Mouse (Mus musculus): ENCODE measurements around the gene Rpl21. TPM values are rescaled to one million over a fixed set of nuclear protein-coding genes. Genes with fewer than 3 reads are reported as not detected.

Rpl21 gene
- 401 and 415 TPM in 2 replicates for polyA plus RNA-seq (2016; fragmentation: Nextera tagmentation; extraction: Ambion mirVana)

DNA sequence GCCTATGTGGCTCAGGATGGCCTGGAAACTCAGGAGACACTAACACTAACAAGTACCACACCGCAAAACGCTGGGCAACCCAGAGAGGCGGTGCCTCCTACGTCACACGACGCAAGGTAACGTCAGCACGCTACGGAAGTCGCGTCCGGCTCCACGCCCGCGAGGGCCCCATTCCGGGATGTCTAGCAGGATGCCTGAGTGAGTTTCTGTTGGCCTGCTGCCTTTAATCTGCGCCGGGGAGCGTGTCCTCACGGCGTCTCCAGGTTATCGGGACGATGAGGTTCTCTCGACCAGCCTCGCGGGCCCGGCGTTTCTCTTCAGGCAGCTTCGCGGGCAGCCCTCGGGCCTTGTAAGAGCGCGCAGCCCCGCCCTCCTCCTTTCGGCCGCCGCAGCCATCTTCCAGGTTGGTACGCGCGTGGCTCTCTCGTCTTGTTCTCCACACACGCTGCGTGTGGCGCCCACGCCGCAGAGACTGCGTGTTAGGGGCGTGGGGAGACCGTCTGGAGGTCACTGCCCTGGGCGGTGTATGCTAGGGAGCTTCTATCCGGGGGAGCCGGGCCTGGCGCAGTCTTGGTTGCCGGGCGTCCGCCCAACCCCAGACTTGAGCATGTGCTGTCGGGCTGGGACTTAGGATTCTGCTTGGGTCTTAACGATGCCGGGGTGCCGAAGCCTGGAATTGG, at the start of gene Rpl21:
Gene Rpl21 (plus strand): TSS at position 122 of the 680 bp plus-strand sequence.
- peaks cover 36% of the 10 kb centered on the region for H3K36me3 ChIP-seq
- H3K9me3 ChIP-seq, result no peaks in the 10 kb centered on the region
- H3K27me3 ChIP-seq, result no peaks in the 10 kb centered on the region
- H3K4me2 ChIP-seq (replicated peaks), result peak within 1 kb of the TSS; percentile 73
- peak within 1 kb of the TSS; percentile 93 for H3K9ac ChIP-seq (replicated peaks)
- H3K4me3 ChIP-seq, result peak within 1 kb of the TSS; percentile 90
- H3K4me1 ChIP-seq, result peaks cover 9% of the 10 kb centered on the region
- H3K27ac ChIP-seq (replicated peaks), result peak within 1 kb of the TSS; percentile 82
- WGBS, result under 1% methylated on average over 60 of the region's 60 CpGs
- ATAC-seq (ENCODE audit: low FRiP score, low read depth), result peak; percentile 97

DNA sequence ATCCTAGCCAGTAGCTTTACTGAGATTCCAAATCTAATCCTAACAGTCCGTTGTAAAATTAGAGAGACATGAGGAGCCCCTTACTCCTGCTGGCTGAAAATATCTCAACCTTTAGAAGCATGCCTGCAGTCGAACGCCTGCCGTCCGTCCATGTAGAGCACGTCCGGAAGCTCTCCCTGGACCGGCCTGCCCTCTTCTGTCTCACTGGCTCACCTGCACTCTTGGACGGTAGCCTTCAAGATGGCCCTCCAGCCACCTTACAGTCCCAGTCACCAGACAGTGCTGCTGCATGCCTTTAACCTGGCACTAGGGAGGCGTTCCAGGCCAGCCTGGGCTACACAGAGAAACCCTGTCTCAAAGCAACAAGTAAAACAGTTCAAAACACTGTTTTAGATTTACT, 49.4 kb upstream of the Rpl21 start:
- no peaks in the 10 kb centered on the region for H3K36me3 ChIP-seq
- H3K27me3 ChIP-seq, result no peaks in the 10 kb centered on the region
- H3K4me3 ChIP-seq, result no peak overlapping the region
- H3K27ac ChIP-seq (replicated peaks), result no peak overlapping the region
- 0 out of 2 replicates have a peak, but pooled peaks cover 4% of the 10 kb centered on the region for H3K9me3 ChIP-seq
- no peak overlapping the region for H3K9ac ChIP-seq (replicated peaks)
- H3K4me1 ChIP-seq, result 0 out of 2 replicates have a peak, but pooled peaks cover 3% of the 10 kb centered on the region
- no peak for ATAC-seq (ENCODE audit: low FRiP score, low read depth)
- H3K4me2 ChIP-seq (replicated peaks), result no peak overlapping the region
- 93% methylated on average over 10 of the region's 10 CpGs for WGBS

DNA sequence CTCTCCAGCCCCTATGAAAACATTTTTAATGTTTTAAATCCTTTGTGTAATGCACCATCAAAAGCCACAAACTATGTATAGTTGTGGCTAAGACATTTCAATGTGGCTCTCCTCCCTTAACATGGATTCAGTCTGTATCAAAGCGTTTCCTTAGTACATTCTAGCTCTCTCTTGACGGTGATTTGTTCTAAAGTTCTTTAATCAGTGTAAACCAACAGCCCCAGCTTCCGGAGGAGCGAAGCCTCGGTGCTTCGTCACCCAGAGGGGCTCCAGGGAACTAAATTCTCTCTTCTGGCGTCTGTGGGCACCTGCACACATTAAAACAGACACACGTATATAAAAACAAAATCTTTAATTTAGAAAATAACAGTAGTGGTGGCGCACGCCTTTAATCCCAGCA, 48.8 kb upstream of the Rpl21 start:
- Histone ChIP-seq H3K9ac (replicated peaks) (no peak overlapping the region), H3K27ac (replicated peaks) (no peak overlapping the region), H3K27me3 (no peaks in the 10 kb centered on the region), H3K4me3 (no peak overlapping the region), H3K36me3 (no peaks in the 10 kb centered on the region), H3K4me1 (peaks cover 6% of the 10 kb centered on the region; the same call in 1 of the 2 replicates), H3K9me3 (0 out of 2 replicates have a peak, but pooled peaks cover 4% of the 10 kb centered on the region), H3K4me2 (replicated peaks) (no peak overlapping the region)
- no peak for ATAC-seq (ENCODE audit: low FRiP score, low read depth)
- WGBS, result 92% methylated on average over 10 of the region's 10 CpGs

DNA sequence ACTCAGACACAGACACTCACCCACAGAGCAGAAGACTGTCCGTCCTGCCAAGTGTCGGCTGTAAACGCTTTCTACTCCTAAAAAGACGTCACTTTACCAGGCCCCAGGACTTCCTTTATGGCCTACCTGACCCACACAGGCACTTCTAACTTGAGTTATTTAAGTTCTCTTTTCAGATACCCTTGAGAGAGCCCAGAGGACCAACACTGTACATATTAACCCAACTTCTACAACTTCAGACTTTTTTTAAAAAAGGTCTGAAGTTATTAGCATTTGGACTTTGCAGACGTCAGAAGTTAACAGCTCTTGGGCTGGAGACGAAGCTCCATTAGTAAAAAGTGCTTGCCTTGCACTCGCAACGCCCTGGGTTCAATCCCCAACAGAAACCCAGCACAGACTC, 46.6 kb upstream of the Rpl21 start:
- Histone ChIP-seq H3K27ac (replicated peaks) (no peak overlapping the region), H3K4me2 (replicated peaks) (no peak overlapping the region), H3K9ac (replicated peaks) (no peak overlapping the region), H3K36me3 (no peaks in the 10 kb centered on the region), H3K27me3 (no peaks in the 10 kb centered on the region), H3K4me3 (no peak overlapping the region), H3K4me1 (peaks cover 17% of the 10 kb centered on the region), H3K9me3 (0 out of 2 replicates have a peak, but pooled peaks cover 4% of the 10 kb centered on the region)
- no peak for ATAC-seq (ENCODE audit: low FRiP score, low read depth)
- 92% methylated on average over 8 of the region's 8 CpGs for WGBS

DNA sequence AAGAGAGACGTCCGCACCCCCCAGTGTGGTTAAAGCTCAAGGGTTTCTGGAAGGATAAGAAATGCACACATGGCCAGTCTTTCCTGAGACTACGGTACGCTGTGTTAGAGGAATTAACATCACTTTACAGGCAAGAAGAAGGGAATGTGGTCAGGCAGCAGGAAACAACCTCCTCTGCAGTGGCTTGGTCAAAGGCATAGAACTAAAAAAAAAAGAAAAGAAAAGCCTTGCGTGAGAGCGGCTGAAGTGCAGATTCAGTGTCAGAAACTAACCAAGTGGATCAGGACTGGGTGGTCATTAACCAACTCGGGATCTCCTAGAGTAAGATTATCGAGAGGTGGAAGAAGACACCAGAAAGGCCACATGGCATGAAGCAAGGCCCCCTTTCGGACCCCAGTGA, 43.3 kb upstream of the Rpl21 start:
- ATAC-seq (ENCODE audit: low FRiP score, low read depth), result no peak
- Histone ChIP-seq H3K4me2 (replicated peaks) (no peak overlapping the region), H3K27me3 (no peaks in the 10 kb centered on the region), H3K9me3 (0 out of 2 replicates have a peak, but pooled peaks cover 4% of the 10 kb centered on the region), H3K4me1 (peaks cover 35% of the 10 kb centered on the region), H3K4me3 (no peak overlapping the region), H3K36me3 (no peaks in the 10 kb centered on the region), H3K27ac (replicated peaks) (no peak overlapping the region), H3K9ac (replicated peaks) (no peak overlapping the region)
- WGBS, result 74% methylated on average over 9 of the region's 9 CpGs

DNA sequence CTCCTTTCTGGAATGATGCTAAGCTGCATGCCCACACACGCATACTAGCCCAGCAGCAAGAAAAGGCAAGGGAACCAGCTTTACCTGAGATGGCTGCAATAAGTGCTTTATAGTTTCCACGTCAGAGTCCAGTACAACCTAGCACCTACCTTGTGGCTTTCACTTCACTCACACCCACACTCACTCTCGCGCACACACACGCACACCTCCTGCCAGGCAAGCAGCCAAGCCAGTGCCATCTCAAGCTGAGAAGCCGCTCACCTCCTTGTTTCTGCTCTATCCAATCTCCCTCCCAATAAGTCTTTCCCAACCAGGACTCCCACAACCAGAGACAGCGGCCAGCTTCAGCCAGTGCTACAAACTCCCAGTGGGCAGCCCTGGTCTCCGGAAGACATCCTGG, 41.7 kb upstream of the Rpl21 start:
- WGBS, result 80% methylated on average over 8 of the region's 8 CpGs
- H3K4me1 ChIP-seq, result peaks cover 33% of the 10 kb centered on the region
- ATAC-seq (ENCODE audit: low FRiP score, low read depth), result no peak
- H3K9me3 ChIP-seq, result 0 out of 2 replicates have a peak, but pooled peaks cover 4% of the 10 kb centered on the region
- H3K4me2 ChIP-seq (replicated peaks), result no peak overlapping the region
- no peak overlapping the region for H3K4me3 ChIP-seq
- H3K27me3 ChIP-seq, result no peaks in the 10 kb centered on the region
- 0 out of 2 replicates have a peak overlapping the region, but pooled peaks have one; percentile 17 for H3K9ac ChIP-seq (replicated peaks)
- H3K36me3 ChIP-seq, result no peaks in the 10 kb centered on the region
- H3K27ac ChIP-seq (replicated peaks), result no peak overlapping the region

DNA sequence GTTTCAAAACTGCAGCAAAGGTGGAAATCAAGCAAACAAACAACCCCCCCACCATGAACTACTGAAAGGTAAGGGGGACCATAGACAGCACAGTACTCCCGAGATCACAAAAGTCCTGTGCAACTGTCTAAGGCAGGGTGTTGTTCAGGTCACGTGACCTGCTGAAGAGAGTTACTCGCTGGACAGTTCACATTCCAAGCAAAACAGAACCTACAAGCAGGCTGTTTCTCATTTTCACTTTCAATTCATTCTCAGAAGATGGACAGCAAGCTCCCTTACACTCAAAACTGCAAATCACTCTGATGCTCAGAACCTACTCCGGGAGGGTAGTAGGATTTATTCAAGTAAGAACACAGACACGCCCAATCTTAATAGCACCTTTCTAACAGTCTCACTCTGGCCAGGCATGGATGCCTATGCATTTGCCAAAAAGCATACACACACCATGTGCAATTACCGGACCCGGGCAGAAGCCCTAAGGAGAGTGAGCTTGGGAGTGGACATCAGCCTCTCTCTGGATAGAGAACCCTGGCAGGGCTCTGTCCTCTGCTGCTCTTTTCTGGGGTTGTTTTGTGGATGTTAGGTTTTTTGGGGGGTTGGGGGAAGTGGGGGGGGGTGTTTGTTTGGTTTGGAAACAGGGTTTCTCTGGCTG, 40.4 kb upstream of the Rpl21 start:
- Histone ChIP-seq H3K27ac (replicated peaks) (no peak overlapping the region), H3K9ac (replicated peaks) (no peak overlapping the region), H3K4me3 (no peak overlapping the region), H3K4me1 (peaks cover 33% of the 10 kb centered on the region), H3K4me2 (replicated peaks) (peak overlapping the region; percentile 84), H3K9me3 (0 out of 2 replicates have a peak, but pooled peaks cover 1% of the 10 kb centered on the region), H3K27me3 (no peaks in the 10 kb centered on the region), H3K36me3 (no peaks in the 10 kb centered on the region)
- 84% methylated on average over 7 of the region's 7 CpGs for WGBS
- no peak for ATAC-seq (ENCODE audit: low FRiP score, low read depth)

DNA sequence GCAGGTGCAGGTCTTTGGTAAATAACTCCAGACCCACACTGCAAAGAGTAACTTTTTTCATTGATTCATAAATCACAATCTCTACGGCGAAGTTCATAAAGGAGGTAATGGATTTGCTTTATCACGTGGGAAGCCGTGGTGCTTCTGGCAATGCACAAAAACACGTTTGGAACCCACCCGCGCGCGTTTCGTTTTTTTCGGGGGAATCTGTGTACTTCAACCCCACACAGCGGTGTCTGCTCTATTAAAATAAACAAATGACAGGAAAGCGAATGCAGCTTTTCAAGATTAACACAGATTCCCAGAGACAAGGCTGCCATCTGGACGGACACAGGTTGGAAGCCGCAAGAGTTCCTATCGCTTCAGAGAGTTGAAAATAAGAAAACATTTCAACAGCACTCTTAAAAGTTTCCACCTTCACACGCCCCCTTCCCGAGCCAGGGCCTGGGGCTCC, 39.0 kb upstream of the Rpl21 start:
- H3K4me3 ChIP-seq, result peak overlapping the region; percentile 95
- H3K9me3 ChIP-seq, result no peaks in the 10 kb centered on the region
- WGBS, result 13% methylated on average over 18 of the region's 18 CpGs
- no peaks in the 10 kb centered on the region for H3K27me3 ChIP-seq
- no peak for ATAC-seq (ENCODE audit: low FRiP score, low read depth)
- peak overlapping the region; percentile 94 for H3K9ac ChIP-seq (replicated peaks)
- peak overlapping the region; percentile 94 for H3K27ac ChIP-seq (replicated peaks)
- peak overlapping the region; percentile 84 for H3K4me2 ChIP-seq (replicated peaks)
- H3K36me3 ChIP-seq, result no peaks in the 10 kb centered on the region
- peaks cover 30% of the 10 kb centered on the region for H3K4me1 ChIP-seq

DNA sequence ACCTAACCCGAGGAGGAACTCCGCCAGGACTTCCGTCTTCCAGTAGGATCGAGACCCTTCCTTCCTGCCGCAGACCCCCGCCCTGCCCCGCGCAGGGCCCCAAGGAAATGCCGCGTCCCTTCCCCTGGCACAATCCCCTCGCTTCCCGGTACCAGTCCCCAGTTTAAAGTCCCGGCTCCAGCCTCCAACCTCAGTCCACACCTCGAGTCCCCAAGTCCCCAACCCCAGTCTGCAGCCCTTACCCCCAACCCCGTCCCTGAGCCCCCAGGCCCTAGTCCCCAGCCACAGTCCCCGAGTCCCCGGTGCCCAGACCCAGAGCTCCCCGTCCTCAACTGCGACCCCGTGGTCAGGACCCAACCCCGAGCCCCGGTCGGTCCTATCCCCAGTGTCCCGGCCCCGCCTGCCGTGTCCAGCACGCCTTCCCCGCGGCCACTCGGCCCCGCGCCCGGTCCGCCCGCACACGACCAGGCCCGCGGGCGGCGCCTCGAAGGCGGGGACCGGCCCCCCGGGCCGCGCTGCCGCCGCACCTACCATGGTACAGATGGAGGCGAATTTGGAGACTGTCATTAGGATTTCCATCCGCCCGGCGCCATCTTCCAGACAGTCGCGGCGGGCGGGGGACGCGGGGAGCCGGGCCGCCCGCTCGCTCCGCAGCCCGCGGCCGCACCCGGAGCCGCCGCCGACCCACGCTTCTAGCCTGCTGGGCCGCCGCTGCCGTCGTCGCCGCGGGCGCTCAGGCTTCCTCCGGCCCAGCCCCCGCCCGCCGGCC, 38.4 kb upstream of the Rpl21 start:
- H3K9ac ChIP-seq (replicated peaks), result peak overlapping the region; percentile 94
- peak; percentile 76 for ATAC-seq (ENCODE audit: low FRiP score, low read depth)
- H3K36me3 ChIP-seq, result no peaks in the 10 kb centered on the region
- H3K4me2 ChIP-seq (replicated peaks), result peak overlapping the region; percentile 84
- H3K27me3 ChIP-seq, result no peaks in the 10 kb centered on the region
- H3K4me3 ChIP-seq, result peak overlapping the region; percentile 95
- H3K9me3 ChIP-seq, result no peaks in the 10 kb centered on the region
- under 1% methylated on average over 78 of the region's 83 CpGs for WGBS
- H3K4me1 ChIP-seq, result peaks cover 29% of the 10 kb centered on the region
- peak overlapping the region; percentile 94 for H3K27ac ChIP-seq (replicated peaks)

DNA sequence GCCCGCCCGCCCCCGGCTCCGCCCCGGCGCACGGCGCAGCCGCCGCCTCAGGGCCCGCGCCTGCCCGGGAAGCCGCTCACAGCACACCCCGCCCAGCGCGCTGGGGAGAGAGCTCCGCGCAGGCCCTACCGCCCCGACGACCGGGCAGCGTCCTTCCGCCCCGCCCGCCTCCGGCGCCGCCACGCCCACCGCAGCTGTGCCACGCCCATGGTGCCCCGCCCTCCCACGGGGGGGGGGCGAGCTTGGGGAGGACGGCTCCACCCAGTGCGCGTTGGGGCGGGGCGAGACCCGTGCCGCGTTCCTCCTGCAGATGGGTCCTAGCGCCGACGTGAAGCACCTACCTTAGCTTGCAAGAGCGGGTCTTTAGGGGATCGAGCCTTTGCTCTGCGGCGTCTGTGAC, 37.8 kb upstream of the Rpl21 start, which contains the start of gene Usp12:
Gene Usp12 (minus strand): TSS at position 154 of the 400 bp plus-strand sequence.
- peak within 1 kb of the TSS; percentile 84 for H3K4me2 ChIP-seq (replicated peaks)
- peaks cover 24% of the 10 kb centered on the region for H3K4me1 ChIP-seq
- WGBS, result under 1% methylated on average over 38 of the region's 51 CpGs
- H3K36me3 ChIP-seq, result no peaks in the 10 kb centered on the region
- H3K27ac ChIP-seq (replicated peaks), result peak within 1 kb of the TSS; percentile 94
- peak within 1 kb of the TSS; percentile 94 for H3K9ac ChIP-seq (replicated peaks)
- peak within 1 kb of the TSS; percentile 95 for H3K4me3 ChIP-seq
- H3K27me3 ChIP-seq, result no peaks in the 10 kb centered on the region
- no peaks in the 10 kb centered on the region for H3K9me3 ChIP-seq
- ATAC-seq (ENCODE audit: low FRiP score, low read depth), result peak; percentile 95

DNA sequence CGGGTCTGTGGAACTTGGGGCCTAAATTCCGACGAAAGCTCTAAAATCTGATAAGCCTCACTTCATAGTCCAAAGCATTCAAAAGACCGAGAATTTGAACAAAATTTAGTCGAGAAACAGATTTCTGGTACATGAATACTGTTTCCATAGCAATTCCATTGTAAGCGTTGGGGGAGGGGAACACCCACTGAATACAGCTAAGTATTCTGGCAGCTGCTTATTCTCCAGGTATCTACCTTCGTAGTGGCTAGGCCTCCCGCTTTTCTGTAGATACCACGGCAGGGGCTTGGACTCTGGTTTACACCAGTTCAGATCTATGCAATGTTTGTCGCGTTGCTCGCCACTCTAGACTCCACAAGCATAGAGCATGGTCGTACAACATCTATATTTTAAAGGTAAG, 37.0 kb upstream of the Rpl21 start:
- WGBS, result 69% methylated on average over 13 of the region's 13 CpGs
- no peak for ATAC-seq (ENCODE audit: low FRiP score, low read depth)
- H3K4me3 ChIP-seq, result no peak overlapping the region
- H3K9me3 ChIP-seq, result no peaks in the 10 kb centered on the region
- H3K9ac ChIP-seq (replicated peaks), result no peak overlapping the region
- no peaks in the 10 kb centered on the region for H3K27me3 ChIP-seq
- H3K4me2 ChIP-seq (replicated peaks), result no peak overlapping the region
- no peaks in the 10 kb centered on the region for H3K36me3 ChIP-seq
- H3K4me1 ChIP-seq, result peaks cover 22% of the 10 kb centered on the region
- no peak overlapping the region for H3K27ac ChIP-seq (replicated peaks)

Measured in midbrain, embryonic 12.5 days (tissue).